Mouse (Mus musculus) kidney, postnatal 36 days (tissue): ENCODE measurements around the gene Kat14.
A peak's percentile ranks its signal among the peaks of the same experiment; 100 is the strongest.
"Not testable (repeated sequence)": the region's sequence is repeated elsewhere in the genome, so short reads cannot be mapped to it uniquely, and the experiment has no call there.

ENCODE experiments used
- DNase-seq, 2 experiments: peaks; one replicate each; pipeline ENCODE4 v3.0.0; 2021 to 2022; ENCODE audit warnings: mixed read lengths in 2 of 2

The Kat14 gene

DNA sequence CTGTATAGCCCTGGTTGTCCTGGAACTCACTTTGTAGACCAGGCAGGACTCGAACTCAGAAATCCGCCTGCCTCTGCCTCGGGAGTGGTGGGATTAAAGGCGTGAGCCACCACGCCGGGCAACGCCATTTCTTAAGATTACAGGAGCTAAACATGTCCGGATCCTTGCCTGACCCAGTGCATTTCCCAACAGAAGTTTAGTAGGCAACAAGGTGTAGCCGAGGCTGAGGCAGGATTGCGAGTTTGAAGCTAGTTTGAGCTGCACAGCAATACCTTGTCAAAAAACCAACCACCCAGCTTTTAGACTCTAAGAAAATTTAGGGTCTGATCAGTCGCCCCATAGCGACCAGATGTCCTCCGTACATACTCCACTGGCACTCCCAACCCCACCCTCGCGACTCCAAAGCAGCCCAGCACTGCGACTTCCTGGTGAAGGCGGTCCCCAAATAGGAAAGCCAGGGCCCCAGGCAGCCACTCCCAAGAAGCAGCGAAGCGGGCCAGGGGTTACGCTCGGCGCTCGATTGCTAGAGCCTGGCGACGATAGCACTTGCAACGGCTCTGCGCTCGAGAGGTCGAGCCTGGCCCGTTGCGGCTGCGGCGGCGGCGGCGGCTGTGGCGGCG lies at the start of gene Kat14, which contains the start of gene Pet117:
Gene Kat14, plus strand, starts transcription at position 584 of the 620 bp plus-strand sequence.
Gene Pet117, plus strand, starts transcription at position 597 of the 620 bp plus-strand sequence.
- DNase-seq = peak; percentile 98 to 99

DNA sequence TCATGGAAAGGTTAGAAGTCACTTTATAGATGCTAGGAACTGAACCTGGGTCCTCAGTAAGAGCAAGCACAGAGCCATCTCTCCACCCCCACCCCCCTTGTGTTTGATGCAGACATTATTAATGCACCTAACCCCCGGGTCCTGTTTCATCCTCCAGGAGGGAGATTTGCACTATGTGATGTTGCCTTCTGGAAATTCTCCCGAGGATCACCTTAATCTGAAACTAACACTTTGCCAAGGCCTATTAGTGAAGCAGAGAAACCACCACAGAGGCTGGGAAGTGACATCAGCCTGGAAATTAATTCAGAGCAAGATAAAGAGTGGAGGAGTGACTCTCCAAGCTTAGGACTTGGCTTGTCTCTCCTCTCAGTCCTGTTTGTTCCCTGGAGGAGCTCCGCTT lies 44.6 kb upstream of the Kat14 start:
- no peak for DNase-seq

DNA sequence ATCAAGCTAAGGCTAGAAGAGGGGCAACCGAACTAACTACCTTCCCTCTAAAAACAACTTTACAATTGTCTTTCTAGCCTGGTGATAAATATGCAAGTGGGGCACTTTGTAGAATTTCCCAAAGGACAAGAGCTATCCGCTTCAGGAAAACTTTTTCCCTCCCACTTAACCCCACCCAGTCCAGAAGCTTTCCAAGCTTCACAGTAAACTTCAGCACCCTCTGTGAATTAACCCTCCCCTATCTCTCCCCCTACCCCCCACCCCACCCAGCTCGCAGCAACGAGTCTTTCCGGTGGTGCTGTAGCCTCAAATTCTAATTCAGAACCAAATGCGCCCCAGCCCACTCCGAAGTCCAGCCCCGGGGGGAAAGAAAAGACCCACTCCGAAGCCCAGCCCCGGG lies 39.3 kb upstream of the Kat14 start:
- DNase-seq = no peak

DNA sequence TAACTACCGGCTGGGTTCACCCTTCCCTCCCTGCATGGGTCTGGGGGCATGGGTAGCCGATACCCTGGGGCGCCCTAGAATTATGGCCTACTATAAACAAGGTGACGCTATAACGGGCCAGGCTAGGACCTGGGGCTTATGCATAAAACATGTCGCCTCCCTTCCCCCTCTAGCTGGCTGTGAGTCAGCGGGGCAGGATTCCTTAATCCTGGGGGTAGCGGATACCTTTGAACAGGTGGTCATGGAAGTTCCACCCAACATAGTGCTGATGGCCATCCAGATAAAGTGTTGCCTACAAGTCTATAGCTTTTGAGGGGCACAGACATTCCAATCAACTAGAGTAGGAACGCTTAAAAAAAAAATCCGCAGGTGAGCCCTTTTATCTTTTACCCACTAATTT lies 38.8 kb upstream of the Kat14 start:
- peak in 1 of 2 experiments; percentile 22 for DNase-seq

DNA sequence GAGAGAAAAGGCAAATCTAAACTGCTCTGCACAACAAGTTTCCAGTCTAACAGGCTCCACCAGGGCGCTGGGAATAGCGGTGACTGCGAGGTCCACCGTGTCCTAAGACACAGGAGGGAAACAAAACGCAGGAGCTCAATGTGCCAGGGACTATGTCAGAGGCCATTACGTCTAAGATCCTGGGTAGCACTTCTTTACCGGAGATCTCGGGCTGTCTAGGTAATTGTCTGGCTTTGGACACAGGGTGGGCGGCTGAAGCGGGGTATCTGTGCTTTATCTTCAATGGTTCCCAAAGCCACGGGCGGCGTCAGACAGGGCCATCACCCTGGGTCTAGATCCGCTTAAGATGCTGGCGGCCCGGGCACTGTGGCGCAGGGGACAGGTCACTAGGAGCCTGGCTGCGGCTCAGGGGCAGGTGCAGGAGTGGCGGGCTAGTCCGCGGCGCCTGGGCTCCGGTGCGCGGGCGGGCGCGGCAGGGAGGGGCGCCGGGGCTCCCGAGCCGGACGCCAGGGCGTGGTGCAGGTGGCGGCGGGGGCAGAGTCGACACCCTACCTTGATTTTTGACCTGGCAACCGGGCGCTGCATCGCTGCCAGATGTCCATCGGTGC lies 38.3 kb upstream of the Kat14 start:
- DNase-seq = peak; percentile 13 to 28

DNA sequence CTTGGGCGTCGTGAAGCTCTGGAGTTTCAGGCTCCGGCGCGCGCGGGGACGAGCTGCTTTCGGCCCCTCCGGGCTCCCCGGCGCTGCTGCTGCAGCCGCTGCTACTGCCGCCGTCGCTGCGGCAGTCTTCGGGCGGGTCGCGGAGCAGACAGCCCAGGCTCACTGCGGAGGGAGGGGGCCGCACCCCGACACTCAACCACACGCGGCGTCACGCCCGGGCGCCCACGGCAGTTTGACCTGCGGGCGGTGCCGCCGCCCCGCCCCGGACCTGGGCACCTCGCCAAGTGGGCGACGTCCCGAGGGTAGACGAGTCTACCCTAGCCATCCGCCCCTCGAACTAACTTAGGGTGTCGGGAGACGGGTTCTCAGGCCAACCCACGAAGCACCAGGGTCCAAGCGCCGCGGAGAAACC lies 37.8 kb upstream of the Kat14 start:
- DNase-seq = peak; percentile 43 to 73

DNA sequence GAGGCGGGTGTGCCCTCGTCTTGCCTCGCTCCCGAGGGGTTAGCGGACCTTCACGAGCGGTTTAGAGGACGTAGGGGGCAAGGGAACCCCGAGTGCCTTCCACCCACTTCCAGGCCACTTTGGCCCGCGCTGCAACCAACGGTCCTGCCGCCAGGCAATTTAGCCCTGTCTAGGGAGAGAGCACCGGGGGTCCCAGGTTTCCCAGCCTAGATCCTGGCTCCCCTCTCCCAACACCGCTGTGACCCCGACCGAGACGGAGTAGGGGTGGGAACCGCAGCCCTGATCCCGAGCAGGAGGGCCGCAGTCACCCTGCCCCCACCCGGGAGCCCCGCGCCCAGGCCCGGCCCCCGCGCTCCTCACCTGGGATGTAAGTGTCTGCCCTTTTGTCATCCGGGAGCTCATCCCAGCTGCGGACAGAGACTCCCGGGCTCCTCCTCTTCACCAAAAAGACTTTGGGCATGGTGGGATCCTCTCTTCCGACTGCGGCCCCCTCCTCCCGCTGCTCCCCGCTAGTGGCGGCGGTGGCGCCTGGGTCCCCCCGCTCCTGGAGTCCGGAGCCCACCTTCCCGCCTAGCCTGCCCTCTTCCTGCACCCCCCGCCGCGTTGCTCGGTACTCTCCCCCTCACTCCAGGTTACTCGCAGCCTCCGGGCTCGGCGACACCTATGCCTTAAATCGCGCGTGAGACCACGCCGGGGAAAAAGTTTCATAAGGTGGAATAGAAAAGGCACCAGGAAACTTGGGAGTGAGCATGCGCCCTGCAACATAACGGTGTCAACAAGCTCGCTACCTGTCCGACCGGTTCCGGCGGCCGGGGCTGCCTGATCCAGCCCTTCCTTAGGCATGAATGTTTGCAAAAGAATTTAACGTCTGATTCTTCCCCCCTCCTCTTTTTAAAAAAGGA lies 37.1 kb upstream of the Kat14 start, which contains the start of gene Ovol2:
Gene Ovol2, minus strand, starts transcription at position 746 of the 902 bp plus-strand sequence.
- peak; percentile 71 to 82 for DNase-seq

DNA sequence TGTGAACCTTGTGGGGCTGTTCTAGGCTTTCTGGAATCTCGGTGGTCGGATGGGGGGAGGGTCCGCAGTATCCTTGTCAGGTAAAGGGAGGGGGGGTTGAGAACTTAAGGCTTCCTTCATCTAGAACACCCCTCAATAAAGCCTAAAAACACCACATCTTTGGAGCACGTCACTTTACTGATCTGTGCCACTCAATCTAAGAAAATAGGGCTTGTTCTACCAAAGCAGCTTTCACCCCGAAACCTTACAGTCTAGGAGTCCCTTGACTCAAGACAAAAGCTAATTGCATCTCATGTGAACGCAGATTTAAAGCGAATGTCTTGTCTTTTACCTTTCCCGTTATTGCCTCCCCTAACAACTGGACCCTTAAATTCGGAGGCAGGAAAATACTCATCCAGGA lies 36.3 kb upstream of the Kat14 start:
- DNase-seq = no peak

DNA sequence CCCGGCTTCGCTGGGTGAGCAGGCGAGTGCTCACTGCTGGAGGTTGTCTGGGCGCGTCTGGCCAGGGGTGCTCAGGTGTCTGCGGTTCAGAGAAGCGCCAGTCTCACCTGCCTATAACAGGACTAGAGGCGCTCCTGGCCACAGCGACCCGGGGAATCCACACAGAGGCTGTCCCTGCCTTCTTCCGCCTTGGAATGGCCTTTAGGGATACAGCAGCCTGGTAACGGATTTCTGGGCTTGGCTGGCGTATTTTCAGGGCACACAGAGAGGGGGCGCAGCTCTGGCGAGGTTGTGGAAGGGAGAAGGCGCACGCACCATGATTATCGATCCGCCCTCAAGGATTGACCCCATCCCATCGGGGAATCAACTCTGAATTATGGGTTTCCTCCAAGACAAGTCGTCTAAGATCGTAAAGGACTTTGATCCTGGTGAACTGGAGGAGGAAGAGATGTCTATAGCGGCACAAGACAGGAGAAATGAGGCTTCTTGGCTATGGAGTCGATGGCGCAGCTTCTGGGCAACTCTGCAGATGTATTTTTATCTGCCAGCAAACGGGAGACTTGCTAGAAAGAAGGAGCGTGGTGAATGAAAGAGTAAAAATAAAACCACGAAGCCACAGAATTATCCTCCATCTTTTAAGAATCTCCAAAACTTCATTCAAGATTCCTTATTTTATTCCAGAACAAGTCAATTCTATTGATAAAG lies 35.5 kb upstream of the Kat14 start:
- DNase-seq = peak in 1 of 2 experiments; percentile 13

DNA sequence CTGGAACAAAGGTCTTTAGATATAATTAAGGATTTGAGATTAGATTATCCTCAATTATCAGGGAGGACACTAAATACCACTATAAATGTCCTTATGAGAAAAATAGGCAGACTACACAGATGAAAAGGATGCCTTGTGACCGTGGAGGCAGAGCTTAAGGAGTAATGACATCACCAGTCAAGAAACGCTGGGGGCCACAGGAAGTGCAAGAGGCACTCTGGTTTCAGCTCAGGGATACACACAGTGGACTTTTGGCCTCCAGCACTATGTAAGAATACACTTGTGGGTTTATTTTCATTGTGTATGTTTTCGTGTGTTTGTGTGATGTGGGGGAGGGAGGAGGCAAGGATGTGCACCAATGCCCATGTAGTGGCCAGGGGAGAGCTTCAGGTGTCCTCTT lies 31.6 kb upstream of the Kat14 start:
- no peak for DNase-seq

DNA sequence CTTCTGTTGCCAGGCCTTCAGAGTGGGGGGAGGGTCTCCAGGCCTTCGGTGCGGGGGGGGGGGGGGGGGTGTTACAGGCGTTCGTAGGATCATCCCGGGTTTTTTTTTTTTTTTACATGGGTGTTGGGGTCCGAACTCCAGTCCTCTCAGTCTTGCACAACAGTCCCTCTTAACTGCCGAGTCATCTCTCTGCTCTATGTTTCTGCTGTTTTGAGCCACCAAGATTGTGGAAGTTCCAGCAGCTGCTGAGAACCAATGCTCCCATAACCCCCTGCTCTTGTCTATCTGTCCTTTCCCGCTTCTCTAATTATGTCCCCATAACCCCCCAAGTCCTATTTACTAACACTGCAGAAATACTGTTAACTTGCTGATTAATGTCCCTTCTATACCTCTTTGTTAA lies 31.1 kb upstream of the Kat14 start:
- DNase-seq = no peak

DNA sequence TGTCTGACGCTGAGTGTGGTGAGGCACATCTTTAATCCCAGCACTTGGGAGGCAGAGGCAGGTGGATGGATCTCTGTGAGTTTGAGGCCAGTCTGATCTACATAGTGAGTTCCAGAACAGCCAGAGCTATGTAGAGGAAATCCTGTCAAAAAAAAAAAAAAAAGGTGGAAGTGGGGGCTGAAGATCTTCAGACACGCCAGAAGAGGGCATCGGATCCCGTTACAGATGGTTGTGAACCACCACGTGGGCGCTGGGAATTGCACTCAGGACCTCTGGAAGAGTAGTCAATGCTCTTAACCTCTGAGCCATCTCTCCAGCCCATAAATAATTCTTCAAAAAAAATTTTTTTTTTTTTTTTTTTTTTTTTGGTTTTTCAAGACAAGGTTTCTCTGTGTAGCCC lies 30.6 kb upstream of the Kat14 start:
- not testable (repeated sequence) for DNase-seq

DNA sequence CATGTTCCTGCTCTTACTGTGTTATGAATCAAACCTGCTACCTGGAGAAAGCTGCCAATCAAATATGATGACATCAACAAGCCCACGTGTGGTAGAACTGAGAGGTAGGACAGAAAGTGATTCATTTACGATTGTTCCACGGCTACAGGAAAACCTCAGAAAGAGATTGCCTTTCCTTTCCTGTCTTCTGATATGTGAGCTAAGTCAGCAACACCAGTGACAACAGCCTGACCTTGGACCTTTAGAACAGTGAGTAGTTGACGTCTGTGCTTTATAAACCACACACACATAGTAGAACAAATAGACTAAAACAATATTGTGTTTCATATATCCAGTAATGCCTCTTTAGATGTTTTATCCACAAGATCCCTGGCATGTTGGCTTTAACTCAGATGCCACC lies 25.6 kb upstream of the Kat14 start:
- DNase-seq = no peak

DNA sequence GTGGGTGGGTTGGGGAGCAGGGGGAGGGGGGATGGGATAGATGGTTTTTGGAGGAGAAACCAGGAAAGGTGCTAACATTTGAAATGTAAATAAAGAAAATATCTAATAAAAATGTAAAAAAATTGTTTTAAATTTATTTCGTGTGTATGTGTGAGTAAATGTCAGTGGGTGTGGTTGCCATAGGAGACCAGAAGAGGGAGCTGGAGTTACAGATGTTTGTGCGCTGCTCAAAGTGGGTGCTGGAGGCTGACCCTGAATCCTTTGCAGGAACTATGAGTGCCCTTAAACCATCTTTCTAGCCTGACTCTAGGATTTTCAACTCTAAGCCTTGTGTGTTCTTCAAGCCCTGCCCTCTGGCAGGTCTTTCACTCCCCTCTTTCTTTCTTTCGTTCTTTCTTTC lies 20.3 kb upstream of the Kat14 start:
- DNase-seq = peak in 1 of 2 experiments; percentile 18

DNA sequence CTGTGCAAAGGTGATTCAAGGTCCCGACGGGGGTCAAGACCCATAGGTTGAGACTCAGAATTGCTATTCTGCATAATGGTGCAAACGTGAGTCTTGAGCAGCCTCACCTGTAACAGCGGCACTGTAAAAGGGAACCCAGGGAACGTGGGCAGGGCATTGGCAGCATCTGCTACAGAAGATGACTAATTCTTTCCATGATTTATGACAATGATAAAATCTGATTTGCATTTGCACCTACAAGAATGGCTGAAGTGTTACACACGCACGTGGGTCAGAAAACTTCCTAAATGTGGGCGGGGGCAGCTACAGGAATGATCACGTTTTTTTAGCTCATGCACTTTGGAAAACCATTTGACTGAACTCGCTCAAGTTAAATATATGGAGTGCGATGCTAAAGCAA lies 15.9 kb upstream of the Kat14 start:
- no peak for DNase-seq

DNA sequence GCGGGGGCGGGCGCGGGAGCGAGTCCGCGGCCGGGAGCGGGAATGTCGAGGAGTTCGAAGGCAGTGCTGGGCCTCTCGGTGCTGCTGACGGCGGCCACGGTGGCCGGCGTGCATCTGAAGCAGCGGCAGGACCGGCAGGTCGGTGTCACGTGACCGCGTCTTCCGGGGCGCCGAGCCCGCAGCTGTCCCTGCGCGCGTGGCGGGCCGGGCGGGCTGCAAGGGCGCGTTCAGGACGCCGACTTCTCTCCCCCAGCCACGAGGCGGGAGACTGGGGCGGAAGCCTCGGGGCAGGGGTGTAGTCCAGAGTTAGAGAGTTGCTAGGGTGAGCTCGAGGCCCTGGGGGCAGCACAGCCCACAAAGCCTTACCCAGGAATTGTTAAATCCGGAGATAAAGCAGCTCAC lies 238 bp downstream of the Kat14 start:
- DNase-seq = no peak

DNA sequence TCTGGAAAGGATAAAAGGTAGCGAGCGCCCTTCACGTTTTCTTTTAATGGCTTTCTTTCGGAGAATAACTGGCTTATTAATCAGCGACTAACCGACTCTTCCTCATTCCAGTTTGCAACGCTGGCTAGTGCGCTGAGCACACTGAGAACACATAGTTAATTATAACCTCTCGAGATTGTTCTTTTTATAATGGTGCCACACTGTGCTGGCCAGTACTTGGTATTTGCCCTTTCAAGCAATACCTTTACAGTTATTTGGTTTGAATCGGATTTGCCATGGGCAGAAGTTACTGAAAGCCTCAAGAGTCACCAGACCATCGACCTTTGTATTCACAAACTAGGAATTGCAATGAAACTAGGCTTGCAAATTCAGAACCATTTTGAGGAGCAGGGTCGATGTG lies 728 bp downstream of the Kat14 start:
- DNase-seq = peak; percentile 37 to 49

DNA sequence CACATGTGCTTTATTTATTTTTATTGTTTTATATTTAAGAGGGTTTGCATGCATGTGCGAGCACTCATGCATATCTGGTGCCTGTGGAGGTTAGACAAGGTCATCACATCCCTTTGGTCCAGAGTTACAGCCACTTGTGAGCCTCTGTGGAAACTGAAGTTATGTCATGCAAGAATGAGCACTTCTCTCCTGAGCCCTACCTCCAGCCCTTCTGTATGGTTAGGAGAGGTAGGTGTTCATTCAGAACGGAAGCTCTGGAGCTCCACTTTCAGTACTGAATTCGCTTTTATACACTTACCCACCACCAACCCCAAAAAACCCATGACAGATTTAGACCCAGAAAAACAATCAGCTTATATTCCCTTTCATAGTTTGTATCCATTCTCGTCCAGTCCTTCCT lies 2.8 kb downstream of the Kat14 start:
- peak; percentile 8 to 13 for DNase-seq

DNA sequence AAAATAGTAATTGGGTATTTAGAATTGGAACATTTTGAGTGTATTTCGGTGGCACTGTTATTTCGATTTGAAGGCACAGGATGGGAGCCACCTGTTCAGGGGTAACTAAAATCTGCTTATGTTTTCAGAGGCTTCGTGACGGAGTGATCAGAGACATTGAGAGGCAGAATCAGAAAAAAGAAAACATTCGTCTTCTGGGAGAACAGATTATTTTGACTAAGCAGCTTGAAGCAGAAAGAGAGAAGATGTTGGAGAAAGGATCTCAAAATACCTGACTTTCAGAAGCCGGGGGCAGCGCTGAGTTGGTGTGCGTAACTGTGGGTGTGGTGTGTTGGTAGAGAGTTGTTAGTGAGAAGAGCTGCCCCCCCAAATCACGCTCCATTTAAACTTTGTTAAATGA lies 4.3 kb downstream of the Kat14 start:
- no peak for DNase-seq

DNA sequence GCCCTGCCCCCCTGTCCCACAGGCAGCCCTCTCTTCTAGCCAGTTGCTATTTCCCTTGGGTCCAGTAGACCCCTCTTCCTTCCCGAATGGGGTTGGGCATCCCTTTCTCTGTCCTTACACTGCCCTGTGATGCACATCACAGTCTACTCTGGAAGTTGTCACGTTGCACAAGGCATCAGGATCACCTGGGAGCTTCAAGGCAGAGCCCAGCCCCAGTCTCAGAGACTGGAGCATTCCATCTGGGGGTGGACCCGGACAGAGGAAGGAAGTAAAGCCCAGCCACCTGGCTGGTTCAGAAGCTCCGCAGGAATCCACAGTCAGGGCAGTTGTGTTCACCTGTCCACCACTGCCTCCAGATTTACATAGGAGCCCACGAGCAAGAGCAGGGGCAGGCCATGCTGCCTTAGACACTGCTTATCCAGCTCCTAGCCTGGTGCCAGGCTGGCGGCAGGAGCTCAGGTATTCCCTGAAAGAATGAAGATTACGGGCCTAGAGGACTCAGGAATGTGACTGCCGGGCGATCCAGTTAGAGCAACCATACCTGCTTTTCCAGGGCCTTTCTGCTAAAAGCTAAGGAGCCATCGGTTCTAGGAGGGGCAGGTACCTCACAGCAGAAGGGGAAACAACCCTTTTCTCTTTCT lies 6.4 kb downstream of the Kat14 start:
- no peak for DNase-seq

DNA sequence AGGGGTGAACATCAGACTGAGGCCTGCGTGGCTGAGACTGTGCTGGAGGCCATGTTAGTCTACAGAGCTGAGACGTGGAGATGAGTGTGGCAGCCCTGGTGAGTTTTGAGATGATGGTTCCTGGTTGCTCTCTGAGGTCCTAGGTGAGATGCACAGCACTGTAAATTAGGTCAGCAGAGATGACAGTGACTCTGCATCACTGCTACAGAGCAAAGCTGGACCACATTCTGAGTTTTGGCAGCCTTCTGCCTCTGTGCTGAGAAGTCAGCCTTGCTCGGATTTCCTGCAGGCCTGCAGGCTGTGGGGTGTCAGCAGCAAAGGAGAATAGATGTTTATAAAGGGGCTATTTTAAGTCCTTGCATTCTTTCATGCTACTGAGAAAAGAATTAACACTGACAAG lies 12.5 kb downstream of the Kat14 start:
- DNase-seq = no peak

DNA sequence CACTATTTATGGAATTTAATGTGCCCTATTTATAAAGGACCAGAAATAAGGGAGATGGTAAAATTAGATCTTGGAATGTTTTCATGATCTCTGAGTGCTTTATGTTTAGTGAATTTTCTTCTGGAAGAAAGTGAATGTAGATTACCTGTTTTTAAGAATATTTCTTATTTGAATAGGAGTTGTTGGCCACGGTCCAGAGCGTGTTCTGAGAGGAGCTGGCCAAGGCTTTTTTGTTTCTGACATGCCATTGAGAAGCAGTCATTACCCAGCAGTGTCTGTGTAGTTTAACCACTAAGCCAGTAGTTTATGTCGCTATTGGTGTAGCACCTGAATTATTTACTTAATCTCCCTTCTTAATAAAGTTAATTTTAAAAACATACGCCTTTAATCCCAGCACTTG lies 13.0 kb downstream of the Kat14 start:
- DNase-seq = peak in 1 of 2 experiments; percentile 11
